Mouse (Mus musculus) MEL (cell line): ENCODE measurements around the gene Mcrip1. TPM values are rescaled to one million over a fixed set of nuclear protein-coding genes. Genes with fewer than 3 reads are reported as not detected.

Experiments
- DNase-seq: peaks from one replicate; pipeline ENCODE4 v3.0.0; 2011; ENCODE audit warnings: low read depth, low spot score
- H3K27ac ChIP-seq: 2 replicates; pipeline ENCODE4 v1.5.1; 2012; ENCODE audit warnings: low read depth, mild to moderate bottlenecking, control low read depth, low read length, moderate library complexity; ENCODE audit not compliant: control insufficient read depth
- H3K27me3 ChIP-seq, 2 experiments: fragments of 150-350 bp in 1 of 2; sonication (generic) in 1 of 2; 2 replicates each; pipeline ENCODE4 v1.6.1; 2012; ENCODE audit warnings: low read length in 2 of 2, mild to moderate bottlenecking in 2 of 2, improper control_type of control experiment in 1 of 2, moderate library complexity in 1 of 2; ENCODE audit not compliant: insufficient read depth in 2 of 2, control insufficient read depth in 1 of 2
- H3K36me3 ChIP-seq, 2 experiments: 2 replicates each; pipeline ENCODE4 v1.6.1; 2012 to 2014; ENCODE audit warnings: low read length in 2 of 2, improper control_type of control experiment in 1 of 2, inconsistent platforms in 1 of 2, mild to moderate bottlenecking in 1 of 2; ENCODE audit not compliant: insufficient read depth in 2 of 2, control insufficient read depth in 1 of 2
- H3K4me1 ChIP-seq, 2 experiments: fragments of 150-350 bp in 1 of 2; sonication (generic) in 1 of 2; 2 replicates each; pipeline ENCODE4 v1.6.1; 2012; ENCODE audit warnings: low read length in 2 of 2, improper control_type of control experiment in 1 of 2, mild to moderate bottlenecking in 1 of 2; ENCODE audit not compliant: insufficient read depth in 2 of 2, control insufficient read depth in 1 of 2
- H3K4me3 ChIP-seq, 2 experiments: fragments of 150-350 bp in 1 of 2; sonication (generic) in 1 of 2; 2 replicates each; pipeline ENCODE4 v1.5.1; 2012; ENCODE audit warnings: low read depth in 2 of 2, low read length in 2 of 2, mild to moderate bottlenecking in 2 of 2, moderate library complexity in 2 of 2, control low read depth in 1 of 2, improper control_type of control experiment in 1 of 2; ENCODE audit not compliant: control insufficient read depth in 1 of 2, insufficient read depth in 1 of 2
- H3K79me2 ChIP-seq: 2 replicates; pipeline ENCODE4 v1.6.1; 2012; ENCODE audit warnings: mild to moderate bottlenecking, low read length, moderate library complexity; ENCODE audit not compliant: control insufficient read depth, poor library complexity, insufficient read depth
- H3K9ac ChIP-seq: 2 replicates; pipeline ENCODE4 v1.6.1; 2012; ENCODE audit warnings: low read depth, mild to moderate bottlenecking, control low read depth, low read length, moderate library complexity; ENCODE audit not compliant: control insufficient read depth, poor library complexity, severe bottlenecking
- H3K9me3 ChIP-seq: fragments of 150-350 bp; sonication (generic); replicated peaks from 2 replicates; pipeline ENCODE4 v1.6.1; 2012; ENCODE audit warnings: mild to moderate bottlenecking, low read length, improper control_type of control experiment, moderate library complexity; ENCODE audit not compliant: insufficient read depth
- BHLHE40 ChIP-seq: IDR thresholded peaks from 2 replicates; pipeline ENCODE4 v1.6.1; 2012; ENCODE audit warnings: low read depth, mild to moderate bottlenecking, inconsistent platforms, low read length, improper control_type of control experiment, borderline replicate concordance
- ELF1 ChIP-seq: IDR thresholded peaks from 2 replicates; pipeline ENCODE4 v1.6.1; 2014; ENCODE audit warnings: low read depth, mild to moderate bottlenecking, inconsistent platforms, low read length, improper control_type of control experiment, moderate library complexity
- EP300 ChIP-seq, 2 experiments: IDR thresholded peaks; 2 replicates each; pipeline ENCODE4 v1.6.1; 2011; ENCODE audit warnings: improper control_type of control experiment in 2 of 2, low read length in 2 of 2, low read depth in 1 of 2, mild to moderate bottlenecking in 1 of 2
- GABPA ChIP-seq: IDR thresholded peaks from 2 replicates; pipeline ENCODE4 v1.6.1; 2012; ENCODE audit warnings: low read depth, mild to moderate bottlenecking, inconsistent platforms, low read length, improper control_type of control experiment, moderate library complexity
- MAZ ChIP-seq: IDR thresholded peaks from 2 replicates; pipeline ENCODE4 v1.6.1; 2012; ENCODE audit warnings: low read depth, mild to moderate bottlenecking, inconsistent platforms, low read length, improper control_type of control experiment
- MEF2A ChIP-seq: IDR thresholded peaks from 2 replicates; pipeline ENCODE4 v1.6.1; 2014; ENCODE audit warnings: low read depth, mild to moderate bottlenecking, inconsistent platforms, low read length, improper control_type of control experiment; ENCODE audit not compliant: poor library complexity, insufficient replicate concordance, severe bottlenecking; ENCODE audit errors: extremely low read depth
- MYB ChIP-seq: IDR thresholded peaks from 2 replicates; pipeline ENCODE4 v1.6.1; 2011; ENCODE audit warnings: mild to moderate bottlenecking, low read depth, low read length, improper control_type of control experiment
- NELFE ChIP-seq: IDR thresholded peaks from 2 replicates; pipeline ENCODE4 v1.6.1; 2011; ENCODE audit warnings: low read depth, low read length, improper control_type of control experiment
- POLR2A ChIP-seq, 2 experiments: IDR thresholded peaks; 2 replicates each; pipeline ENCODE4 v1.6.1; 2011 to 2012; ENCODE audit warnings: low read length in 2 of 2, mild to moderate bottlenecking in 2 of 2, control low read depth in 1 of 2, improper control_type of control experiment in 1 of 2, low read depth in 1 of 2, moderate library complexity in 1 of 2; ENCODE audit not compliant: control insufficient read depth in 1 of 2, insufficient read depth in 1 of 2, poor library complexity in 1 of 2
- POLR2AphosphoS5 ChIP-seq: IDR thresholded peaks from 2 replicates; pipeline ENCODE4 v1.6.1; 2012; ENCODE audit warnings: low read depth, borderline replicate concordance, mild to moderate bottlenecking, inconsistent platforms, low read length, moderate library complexity, mixed read lengths
- SIN3A ChIP-seq: IDR thresholded peaks from 2 replicates; pipeline ENCODE4 v1.6.1; 2012; ENCODE audit warnings: low read length, improper control_type of control experiment, inconsistent platforms
- UBTF ChIP-seq: IDR thresholded peaks from 2 replicates; pipeline ENCODE4 v1.6.1; 2012; ENCODE audit warnings: low read depth, mild to moderate bottlenecking, inconsistent platforms, low read length, improper control_type of control experiment, moderate library complexity, borderline replicate concordance; ENCODE audit not compliant: insufficient read depth
- USF1 ChIP-seq: IDR thresholded peaks from 2 replicates; pipeline ENCODE4 v1.6.1; 2014; ENCODE audit warnings: low read depth, mild to moderate bottlenecking, inconsistent platforms, low read length, improper control_type of control experiment, moderate library complexity
- ZC3H11A ChIP-seq: IDR thresholded peaks from 2 replicates; pipeline ENCODE4 v1.6.1; 2012; ENCODE audit warnings: low read depth, mild to moderate bottlenecking, inconsistent platforms, low read length, improper control_type of control experiment
- ZMIZ1 ChIP-seq: IDR thresholded peaks from 2 replicates; pipeline ENCODE4 v1.6.1; 2012; ENCODE audit warnings: low read depth, mild to moderate bottlenecking, inconsistent platforms, low read length, improper control_type of control experiment, moderate library complexity
- polyA plus RNA-seq, 2 experiments: library from polyadenylated mRNA; stranded (reverse) in 1 of 2; unstranded in 1 of 2; fragments of >175 nt in 1 of 2; fragments of >200 nt in 1 of 2; gene quantifications; 2 replicates each; pipeline versions ENCODE4 v1.2.1 to v1.2.4; 2012; ENCODE audit warnings: low replicate concordance in 2 of 2, low read depth in 1 of 2; ENCODE audit not compliant: insufficient read length in 2 of 2, insufficient read depth in 1 of 2, missing spikeins in 1 of 2
- total RNA-seq: library from RNA; depleted of rRNA; stranded (reverse); fragments of 300-350 nt; gene quantifications from 2 replicates; pipeline ENCODE4 v1.2.3, GENCODE M21; 2012

Gene Mcrip1
- total and polyA plus RNA-seq, 3 experiments, result 36.6 to 83.5 TPM; not detected in 1

DNA sequence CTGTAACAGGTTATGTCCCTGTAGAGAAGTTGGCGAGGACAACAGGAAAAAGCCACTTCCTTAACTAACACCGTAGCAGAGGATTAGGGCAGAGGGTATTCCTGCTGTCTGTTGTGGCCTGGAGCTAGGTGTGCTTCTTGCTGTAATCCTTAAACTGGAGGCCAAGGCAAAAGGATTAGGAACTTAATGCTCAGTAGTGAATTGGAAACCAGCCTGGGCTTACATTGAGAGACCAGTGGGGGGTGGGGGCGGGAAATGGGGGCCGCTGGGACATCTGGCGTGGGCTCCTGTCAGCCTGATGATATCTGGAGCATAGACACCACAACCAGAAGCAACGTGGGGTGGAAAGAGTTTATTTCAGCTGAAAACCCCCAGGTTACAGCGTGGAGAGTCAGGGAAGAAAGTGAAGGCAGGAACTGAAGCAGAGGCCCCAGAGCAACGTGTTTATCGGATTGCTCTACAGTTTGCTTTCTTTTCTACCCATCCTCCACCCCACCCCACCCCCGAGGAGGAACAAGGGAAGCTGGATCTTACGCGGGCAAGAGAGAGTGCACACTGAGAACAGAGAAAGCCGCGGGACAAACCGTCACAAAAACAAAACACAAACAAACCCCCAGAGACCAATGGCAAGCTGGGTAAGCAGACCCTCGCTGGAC lies 39.0 kb downstream of the Mcrip1 start (continued):
- TF ChIP-seq GABPA (no peak), POLR2AphosphoS5 (no peak), POLR2A (IDR thresholded peaks at IDR 0.05; ENCODE audit: control insufficient read depth in 1 of 2, insufficient read depth in 1 of 2, low read depth in 1 of 2, low read length in 2 of 2, poor library complexity in 1 of 2) (peak; percentile 61 to 88; a peak in 3 of 4 replicates), EP300 (IDR thresholded peaks at IDR 0.05; ENCODE audit: low read depth in 1 of 2, low read length in 2 of 2) (peak; percentile 39 to 78; a peak in 3 of 4 replicates)
- TF ChIP-seq, all 39 proteins: peak for 26

DNA sequence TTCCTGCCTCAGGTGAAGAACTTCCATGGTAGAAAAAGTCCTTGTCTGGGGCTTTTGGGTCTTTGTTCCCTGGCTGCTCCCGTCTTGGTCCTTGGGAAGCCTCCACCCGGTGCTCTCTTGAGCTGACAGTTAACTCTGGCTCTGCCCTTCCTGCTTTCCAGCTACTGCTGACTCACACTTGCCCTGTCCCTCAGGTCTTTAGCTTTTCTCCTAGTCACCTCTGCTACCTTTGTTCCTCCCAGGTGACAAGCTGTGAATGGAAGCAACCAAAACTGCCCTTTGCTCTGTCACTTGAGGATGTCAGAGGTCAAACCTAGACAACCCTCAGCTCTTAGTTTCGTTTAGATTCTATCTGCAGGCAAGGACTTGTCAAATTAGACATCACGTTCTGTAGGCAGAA lies 39.6 kb downstream of the Mcrip1 start:
- no peak for TF ChIP-seq UBTF
- TF ChIP-seq NELFE, result peak; percentile 25
- peak; percentile 8; the same call in 1 of the 2 replicates for TF ChIP-seq SIN3A
- peak; percentile 38; the same call in 1 of the 2 replicates for TF ChIP-seq ZMIZ1
- TF ChIP-seq ELF1, result peak; percentile 25
- TF ChIP-seq MEF2A, result no peak
- TF ChIP-seq MAZ, result no peak
- 0 out of 2 replicates have a peak, but pooled peaks have one; percentile 11 for TF ChIP-seq ZC3H11A
- TF ChIP-seq MYB, result 0 out of 2 replicates have a peak, but pooled peaks have one; percentile 27
- TF ChIP-seq EP300 (IDR thresholded peaks at IDR 0.05; ENCODE audit: low read depth in 1 of 2, low read length in 2 of 2), result peak in 1 of 2 experiments; percentile 37; a peak in 2 of 4 replicates
- TF ChIP-seq USF1, result no peak
- peaks cover 21 to 29% of the 10 kb centered on the region in 2 experiments for H3K4me1 ChIP-seq
- peak overlapping the region; percentile 55 to 75 for H3K4me3 ChIP-seq
- DNase-seq, result peak; percentile 74
- H3K9me3 ChIP-seq, result no peaks in the 10 kb centered on the region
- no peaks in the 10 kb centered on the region for H3K27me3 ChIP-seq
- peak overlapping the region; percentile 91 for H3K27ac ChIP-seq
- no peaks in the 10 kb centered on the region; the same call in 1 of the 2 replicates for H3K79me2 ChIP-seq
- peaks cover 0 to 20% of the 10 kb centered on the region in 2 experiments; a peak in 2 of 4 replicates for H3K36me3 ChIP-seq
- H3K9ac ChIP-seq, result peak overlapping the region; percentile 85

DNA sequence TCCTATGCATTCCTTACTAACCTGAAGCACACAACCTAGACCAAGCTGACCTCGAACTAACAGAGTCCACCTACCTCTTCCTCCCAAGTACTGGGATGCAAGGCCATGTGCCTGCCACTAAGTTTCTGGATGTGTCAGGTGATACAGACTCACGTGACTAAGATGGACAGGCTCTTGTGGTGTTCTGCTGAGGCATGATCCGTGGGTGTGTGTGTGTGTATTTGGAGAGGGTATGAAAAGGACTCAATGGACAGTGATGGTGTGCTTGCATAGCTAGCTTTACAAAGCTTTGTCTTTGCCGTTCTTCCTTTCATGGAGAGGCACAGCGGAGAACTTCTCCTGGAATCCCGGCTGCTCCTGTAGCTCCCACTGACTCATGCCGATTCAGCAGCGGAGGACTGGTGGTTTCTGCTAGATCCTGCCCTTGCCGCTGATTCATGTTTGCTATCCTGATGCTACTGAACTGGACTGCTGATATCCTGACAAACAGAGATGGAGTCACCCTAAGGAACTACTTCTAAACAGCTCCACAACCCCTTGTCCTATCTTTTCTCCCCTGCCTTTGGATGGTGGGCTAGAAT lies 41.1 kb downstream of the Mcrip1 start:
- H3K27ac ChIP-seq, result no peak overlapping the region
- no peaks in the 10 kb centered on the region; the same call in 1 of the 2 replicates for H3K79me2 ChIP-seq
- no peaks in the 10 kb centered on the region for H3K9me3 ChIP-seq
- TF ChIP-seq BHLHE40 (no peak; the same call in 1 of the 2 replicates), USF1 (peak; percentile 70; the same call in 1 of the 2 replicates)
- DNase-seq, result no peak
- H3K4me3 ChIP-seq, result no peak overlapping the region
- no peak overlapping the region for H3K9ac ChIP-seq
- peaks cover 21 to 29% of the 10 kb centered on the region in 2 experiments for H3K4me1 ChIP-seq
- no peaks in the 10 kb centered on the region; a peak in 1 of 4 replicates for H3K27me3 ChIP-seq
- H3K36me3 ChIP-seq, result peaks cover 0 to 20% of the 10 kb centered on the region in 2 experiments; a peak in 2 of 4 replicates
